Mouse (Mus musculus): ENCODE measurements around the gene Tango2. TPM values are rescaled to one million over a fixed set of nuclear protein-coding genes. Genes with fewer than 3 reads are reported as not detected.
A peak's percentile ranks its signal among the peaks of the same experiment; 100 is the strongest.

The Tango2 gene
- total RNA-seq (2021) = 10 to 100 TPM; 32.8 to 37.0 TPM
- long read RNA-seq, experiment 1, transcript Tango2-201 (9 exons, 1,622 nt) = major isoform, 36 of 103 reads
- long read RNA-seq, experiment 1, partial matches to known transcripts = 28 of 103 reads
- long read RNA-seq, experiment 1, other reads (novel, unspliced or antisense) = 38 of 103 reads
- long read RNA-seq, experiment 2, transcript Tango2-201 (9 exons, 1,622 nt) = major isoform, 14 of 40 reads
- long read RNA-seq, experiment 2, partial matches to known transcripts = 9 of 40 reads
- long read RNA-seq, experiment 2, other reads (novel, unspliced or antisense) = 16 of 40 reads

DNA sequence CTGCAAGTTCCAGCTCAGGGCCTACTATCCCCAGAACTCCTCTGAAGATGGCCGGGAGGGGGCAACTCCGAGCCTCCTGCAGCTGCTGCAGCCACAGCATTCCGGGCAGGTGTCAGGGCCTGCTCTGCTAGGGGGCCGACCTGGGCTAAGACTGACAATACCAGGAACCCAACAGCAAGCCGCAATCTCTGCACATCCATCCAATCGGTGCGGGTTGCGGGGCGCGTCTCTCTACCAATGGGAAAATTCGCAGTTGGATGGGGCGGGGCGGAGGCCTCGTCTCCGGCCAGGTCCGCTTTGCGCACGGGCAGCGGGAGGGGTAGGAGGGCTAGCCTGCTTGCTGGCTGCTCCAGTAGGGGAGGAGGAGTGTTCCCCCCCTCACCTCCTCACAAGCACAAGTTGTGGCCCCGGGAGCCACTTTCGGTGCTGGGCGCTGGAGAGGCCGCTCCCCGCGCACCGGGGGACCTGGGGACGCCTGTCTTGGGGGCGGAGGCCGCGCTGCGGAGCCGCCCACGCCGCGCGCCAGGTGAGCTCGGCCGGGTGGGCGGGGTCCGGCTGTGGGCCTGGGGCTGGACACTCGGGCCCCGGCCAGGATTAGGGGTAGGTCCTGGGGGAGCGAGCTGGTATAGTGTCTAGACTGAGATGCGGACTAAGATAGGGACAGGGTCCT is at the start of gene Tango2, which contains the start of gene Arvcf:
Tango2 (minus strand) TSS at position 173 of the 670 bp plus-strand sequence.
Arvcf (plus strand) TSS at position 252 of the 670 bp plus-strand sequence.
- DNase-seq = peak; percentile 94

DNA sequence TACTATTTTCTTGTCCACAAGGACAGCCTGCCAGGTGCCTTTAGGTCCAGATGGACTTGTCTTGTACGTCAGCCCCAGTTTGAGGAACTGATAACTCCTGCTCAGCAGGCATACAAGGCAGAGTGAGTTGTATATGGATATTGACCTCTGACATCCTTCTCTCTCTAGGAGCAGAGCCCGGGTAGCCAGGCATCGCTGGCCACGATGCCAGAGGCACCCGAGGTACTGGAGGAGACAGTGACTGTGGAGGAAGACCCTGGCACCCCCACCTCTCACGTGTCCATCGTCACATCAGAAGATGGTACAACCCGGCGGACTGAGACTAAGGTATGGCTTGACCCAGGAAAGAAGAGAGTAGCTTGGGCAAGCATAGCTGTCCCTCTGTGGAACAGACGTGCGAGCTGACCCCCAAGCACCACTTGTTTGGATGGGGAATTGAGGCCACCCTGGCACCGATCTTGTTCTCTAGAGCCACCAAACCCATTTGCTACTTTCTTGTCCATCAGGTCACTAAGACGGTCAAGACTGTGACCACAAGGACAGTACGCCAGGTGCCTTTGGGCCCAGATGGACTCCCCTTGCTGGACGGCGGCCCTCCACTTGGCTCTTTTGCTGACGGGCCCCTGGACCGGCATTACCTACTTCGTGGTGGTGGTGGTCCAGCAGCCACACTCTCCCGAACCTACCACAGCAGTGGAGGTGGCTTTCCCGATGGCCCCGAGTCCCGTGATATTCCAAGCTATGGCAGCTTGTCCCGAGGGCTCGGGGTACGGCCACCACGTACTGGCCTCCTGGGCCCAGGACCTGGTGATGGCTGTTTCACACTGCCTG is 49.1 kb upstream of the Tango2 start:
- DNase-seq = no peak

DNA sequence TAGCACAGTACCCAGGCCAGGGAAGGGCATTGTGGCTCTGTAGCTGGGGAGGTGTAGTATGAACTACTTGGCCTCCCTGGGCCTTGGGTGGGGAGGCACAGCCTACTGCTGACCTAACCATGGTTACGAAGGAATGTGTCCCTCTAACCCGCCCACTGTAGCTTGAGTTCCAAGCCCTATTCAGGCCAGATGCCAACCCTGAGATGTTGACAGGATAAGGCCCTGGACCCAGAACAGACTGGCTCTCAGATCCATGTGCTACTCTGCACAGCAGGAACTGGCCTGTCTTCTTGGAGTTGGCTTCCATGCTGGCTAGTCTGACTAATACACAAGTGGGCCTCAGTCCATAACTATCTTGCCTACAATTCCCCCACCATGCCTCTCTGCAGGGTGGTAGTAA is 48.3 kb upstream of the Tango2 start:
- peak; percentile 70 for DNase-seq

DNA sequence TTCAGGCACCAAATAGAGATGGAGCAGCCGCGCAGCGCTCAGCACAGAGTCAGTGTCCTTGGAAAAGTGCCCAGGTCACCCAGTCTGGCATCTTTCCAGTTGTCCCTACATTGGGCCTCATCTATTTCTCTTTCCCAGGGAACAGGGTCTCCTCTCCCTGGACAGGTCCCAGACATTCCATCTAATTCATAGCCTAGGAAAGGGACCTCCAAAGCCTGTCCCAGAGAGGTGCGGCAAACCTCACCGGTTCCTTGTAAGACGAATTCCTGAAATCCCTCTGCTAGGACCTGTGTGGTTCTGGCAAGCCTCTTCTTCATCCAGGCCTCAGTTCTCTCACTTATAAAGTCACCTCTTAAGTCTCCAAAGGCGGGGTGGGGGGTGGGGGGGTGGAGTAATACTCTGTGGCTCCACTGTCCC is 47.7 kb upstream of the Tango2 start:
- DNase-seq = peak; percentile 89

DNA sequence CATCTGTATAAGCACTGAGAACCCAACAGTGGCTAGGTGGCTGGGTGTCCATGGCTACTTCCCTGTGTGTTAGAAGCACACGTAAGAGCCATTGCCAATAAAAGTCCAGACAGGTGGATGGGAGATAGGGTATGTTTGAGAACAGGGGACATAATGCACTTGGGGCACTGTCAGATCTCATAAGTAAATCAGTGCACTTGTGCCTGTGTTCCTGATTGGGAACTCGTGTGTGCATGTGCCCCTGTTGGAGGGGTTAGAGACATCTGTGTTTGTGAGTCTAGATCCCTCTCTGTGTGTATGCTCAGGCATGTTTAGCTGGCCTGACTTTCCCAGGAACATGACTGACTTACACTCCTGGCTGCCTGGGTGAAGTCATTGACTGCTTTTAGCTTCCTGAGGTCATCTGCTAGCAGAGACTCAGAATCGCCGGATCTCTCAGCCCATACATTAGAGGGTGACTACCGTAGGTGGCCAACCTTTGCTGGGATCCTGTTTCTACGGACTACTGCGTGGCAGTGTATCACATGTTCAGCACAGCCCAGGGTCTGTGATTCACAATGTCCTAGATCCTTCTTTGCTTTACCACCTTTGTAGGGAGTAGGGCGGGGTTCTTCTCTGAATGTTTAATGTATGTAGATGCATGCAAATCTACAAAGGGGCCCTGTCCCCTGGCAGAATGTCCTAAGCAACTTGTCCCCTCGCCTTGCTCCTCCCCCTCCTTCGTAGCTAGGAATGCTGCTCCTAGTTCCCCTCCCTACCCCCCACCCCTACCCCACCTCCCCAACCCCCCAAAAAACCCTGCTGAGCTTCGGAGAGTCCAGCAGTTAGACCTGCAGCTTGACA is 47.1 kb upstream of the Tango2 start:
- no peak for DNase-seq

DNA sequence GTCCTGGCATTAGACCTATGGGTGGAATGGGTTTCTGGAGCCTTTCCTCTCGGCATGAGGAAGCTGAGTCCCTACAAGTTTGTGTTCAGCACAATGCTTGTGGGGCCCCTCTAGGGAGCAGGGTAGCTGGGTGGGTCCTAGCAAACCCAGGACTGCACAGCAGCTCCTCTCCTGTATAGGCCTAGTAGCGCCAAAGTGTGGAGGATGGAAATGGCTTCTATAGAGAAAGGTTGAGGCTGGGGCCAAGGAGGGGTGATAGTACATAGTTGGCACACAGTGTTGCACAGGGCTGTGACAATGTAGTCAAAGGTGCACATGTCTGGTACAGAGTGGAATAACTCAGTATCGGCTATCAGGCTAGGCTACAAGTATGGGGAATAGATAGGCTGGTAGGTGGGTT is 46.2 kb upstream of the Tango2 start:
- DNase-seq = no peak

DNA sequence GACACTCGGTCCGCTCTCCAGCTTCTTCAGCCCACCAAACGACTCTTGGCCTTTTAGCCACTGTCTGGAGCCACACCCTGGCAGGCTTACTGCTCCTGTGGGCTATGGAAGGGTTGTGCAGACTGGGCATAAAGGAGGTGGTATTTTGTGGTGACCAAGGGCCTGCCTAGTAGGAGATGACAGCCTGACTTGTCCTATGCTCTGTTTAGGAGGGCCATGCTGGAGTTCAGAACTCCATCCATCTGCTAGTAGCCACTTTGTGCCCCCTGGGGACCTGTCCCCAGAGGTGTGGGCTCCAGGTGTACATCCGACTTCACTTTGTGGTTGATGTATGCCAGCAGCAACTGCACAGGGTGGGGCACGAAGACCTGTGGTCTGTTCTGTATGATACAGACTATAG is 45.7 kb upstream of the Tango2 start:
- no peak for DNase-seq

DNA sequence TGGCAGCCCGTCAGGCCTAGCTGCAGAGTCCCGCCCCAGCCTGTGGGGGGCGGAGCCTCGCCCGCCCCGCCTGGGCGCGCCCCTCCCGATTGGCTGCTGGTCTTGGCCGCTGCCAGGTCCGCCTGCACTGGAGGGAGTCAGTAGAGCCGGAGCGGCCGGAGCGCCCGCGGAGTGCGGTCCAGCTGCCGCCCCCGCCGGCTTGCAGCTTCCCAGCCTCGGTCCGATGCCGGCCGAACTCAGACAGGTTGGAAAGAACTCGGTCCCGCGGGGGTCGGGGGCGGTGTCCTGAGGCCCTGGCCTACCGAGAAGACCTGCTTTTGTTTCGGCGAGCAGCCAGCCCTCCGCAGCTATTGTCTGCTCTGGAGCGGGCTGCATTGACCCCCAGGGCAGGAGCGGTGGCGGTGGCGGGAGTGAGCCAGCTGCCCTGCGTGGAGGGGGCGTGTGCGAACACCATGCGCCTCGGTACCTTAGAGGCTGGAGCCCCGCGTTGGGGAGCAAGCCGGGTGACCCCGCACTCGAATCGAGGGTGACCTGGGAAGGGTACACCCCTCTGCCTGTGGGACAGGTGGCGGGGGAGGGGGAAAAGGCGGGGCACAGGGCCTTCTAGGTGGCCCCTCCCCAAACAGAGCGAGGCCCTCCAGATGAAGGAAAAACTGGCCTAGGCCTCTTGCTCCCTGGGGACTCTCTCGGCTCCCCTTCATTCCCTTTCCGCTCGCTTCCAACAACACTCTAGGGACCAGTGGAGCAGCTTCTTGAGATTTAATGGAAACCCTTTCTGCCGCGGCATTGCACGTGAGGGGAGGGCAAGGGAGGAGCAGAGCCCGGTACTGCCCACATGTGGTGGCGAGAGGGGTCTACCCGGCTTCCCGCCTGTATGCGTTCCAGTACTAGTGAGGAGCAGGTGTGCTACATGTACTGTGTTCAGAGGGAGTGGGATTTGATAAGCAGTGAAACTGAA is 44.8 kb upstream of the Tango2 start:
- peak; percentile 95 for DNase-seq

DNA sequence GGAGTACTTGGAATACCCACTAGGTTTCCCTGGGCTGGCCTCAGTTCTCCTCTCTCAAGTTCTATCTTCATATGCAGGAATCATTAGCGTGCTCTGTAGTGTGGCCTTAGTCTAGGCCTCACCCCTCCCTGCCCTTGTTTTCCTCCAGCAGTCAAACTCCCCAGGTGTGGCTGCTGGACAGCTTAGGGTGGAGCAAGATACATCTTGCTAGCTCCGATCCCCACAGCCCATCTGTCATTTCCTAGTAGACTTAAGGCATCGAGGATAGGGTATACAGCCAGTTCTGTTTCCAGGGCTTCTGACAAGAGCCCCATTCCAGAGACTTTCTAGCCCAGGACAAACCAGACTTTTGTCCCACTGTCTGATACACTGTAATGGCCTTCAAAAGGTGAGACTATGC is 43.8 kb upstream of the Tango2 start:
- no peak for DNase-seq

DNA sequence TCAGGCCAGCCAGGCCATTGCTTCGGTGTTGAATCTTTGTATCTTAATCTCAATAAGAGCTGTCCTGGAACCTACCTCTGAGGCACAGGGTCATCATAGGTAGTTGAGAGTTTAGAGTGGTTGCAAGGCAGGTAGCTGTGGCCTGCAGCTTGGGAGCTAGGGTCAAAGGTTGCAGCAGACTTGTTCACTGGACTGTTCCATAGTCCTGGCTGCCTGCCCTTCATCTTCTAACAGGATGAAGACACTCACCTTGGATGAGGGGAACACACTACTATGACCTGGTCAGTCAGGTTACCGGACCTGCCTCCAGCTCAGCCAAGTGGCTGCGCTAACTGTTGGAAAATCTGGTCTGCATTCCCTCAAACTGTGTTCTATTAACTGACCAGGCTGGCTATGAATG is 43.2 kb upstream of the Tango2 start:
- DNase-seq = no peak

DNA sequence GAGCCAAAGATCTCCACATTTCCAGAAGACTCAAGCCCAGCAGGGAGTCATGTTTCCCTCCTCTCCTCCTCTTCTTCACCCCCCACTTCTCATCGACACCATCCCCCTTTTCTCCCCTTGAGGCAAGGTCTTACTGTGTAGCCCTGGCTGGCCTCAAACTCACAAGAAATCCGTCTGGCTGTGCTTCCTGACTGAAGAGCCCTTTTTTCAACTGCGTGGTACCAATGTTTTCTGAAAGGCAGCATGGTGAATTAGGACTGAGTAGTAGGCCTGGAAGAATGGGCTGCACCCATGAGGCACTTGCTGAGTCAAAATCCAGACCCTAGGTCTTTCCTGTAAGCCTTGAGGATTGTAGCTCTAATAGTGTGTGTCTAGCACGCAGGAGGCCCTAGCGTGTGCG is 42.5 kb upstream of the Tango2 start:
- no peak for DNase-seq

DNA sequence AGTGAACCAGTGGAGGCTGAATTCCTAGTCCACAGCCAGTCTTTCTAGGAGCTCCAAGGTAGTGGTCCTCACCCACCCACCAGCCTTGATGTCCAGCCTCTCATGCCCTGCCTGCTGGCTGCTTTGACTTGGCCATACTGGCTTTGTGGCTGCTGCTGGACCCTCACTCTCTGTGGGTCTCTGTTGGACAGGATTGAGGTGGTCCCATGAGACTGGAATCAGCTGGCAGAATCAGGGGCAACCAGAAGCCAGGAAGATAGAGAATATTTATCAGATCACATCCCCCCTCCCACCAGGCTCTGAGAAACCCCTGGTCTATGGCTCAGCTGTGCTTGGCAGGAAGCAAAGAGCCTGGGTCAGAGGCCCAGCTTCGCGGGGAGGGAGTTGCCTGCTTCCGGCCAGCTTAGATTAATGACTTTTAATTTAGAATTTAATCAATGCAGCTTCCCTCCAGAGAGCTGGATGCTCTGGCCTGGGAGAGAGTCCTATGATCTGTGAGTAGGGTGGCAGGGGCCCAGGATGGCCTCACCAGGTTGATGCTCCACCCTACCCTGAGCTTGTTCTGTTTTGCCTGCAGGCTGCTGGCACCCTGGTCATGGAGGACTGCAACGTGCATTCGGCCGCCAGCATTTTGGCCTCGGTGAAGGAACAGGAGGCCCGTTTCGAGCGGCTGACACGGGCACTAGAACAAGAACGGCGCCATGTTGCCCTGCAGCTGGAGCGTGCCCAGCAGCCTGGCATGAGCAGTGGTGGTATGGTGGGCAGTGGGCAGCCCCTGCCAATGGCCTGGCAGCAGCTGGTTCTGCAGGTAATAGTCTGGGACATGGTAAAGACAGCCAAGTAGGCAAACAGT is 40.9 kb upstream of the Tango2 start:
- DNase-seq = peak; percentile 11

DNA sequence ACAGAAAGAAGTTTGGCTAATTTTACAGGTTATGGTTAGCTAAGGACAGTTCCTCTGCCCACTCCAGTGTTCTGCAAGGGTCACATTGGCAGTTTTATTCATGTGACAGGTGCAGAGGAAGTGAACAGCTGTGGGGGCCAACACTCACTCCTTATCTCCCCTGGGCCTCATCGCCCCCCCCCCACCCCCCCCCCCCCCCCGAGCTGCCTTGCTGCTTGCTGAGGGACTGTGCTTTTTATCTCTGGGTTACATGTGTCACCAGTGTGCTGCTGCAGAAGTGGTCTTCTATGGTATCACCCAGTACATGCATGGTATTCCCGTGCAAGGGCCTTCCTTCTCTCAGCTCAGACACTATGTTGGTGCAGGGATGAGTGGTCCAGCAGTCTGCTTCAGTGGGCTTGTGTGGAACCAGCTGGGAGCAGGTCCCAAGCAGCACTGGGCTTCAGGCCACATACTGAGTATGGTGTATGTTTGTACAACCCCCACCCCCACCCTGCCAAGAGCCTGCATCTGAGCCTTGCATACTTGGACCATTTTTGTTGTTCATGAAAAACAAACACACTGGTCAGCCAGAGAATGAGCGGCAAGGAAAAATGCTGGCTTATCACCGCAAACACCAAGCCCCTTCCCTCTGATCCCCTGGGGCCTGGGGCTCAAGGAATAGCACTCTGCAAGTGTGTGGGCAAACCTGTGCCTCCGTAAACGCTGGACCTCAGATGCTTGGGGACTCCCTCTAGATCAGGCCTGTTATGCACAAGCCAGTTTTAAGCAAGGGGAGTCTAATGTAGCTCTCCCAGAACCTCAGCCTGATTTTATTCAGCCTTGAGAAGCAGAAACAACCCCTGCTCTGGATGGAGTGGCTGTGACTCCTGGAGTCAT is 40.0 kb upstream of the Tango2 start:
- DNase-seq = no peak

DNA sequence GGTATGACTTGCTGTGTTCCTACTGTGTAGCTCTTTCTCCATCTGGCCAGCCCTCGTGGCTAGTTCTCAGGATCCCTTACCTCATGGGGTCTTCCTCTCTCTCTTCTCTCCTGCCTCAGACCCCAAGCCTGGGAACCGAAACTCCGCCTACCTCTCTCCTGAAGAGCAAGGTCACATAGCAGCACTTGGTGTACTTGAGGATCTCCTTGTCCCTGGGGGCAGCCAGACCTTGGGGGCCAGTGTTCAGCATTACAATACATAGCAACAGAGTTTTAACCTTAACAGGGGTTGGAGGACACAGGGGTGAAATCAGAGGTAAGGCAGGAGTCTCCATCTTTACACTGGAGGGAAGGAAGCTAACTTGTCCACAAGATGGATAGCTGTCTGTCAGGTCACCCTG is 39.1 kb upstream of the Tango2 start:
- DNase-seq = no peak

DNA sequence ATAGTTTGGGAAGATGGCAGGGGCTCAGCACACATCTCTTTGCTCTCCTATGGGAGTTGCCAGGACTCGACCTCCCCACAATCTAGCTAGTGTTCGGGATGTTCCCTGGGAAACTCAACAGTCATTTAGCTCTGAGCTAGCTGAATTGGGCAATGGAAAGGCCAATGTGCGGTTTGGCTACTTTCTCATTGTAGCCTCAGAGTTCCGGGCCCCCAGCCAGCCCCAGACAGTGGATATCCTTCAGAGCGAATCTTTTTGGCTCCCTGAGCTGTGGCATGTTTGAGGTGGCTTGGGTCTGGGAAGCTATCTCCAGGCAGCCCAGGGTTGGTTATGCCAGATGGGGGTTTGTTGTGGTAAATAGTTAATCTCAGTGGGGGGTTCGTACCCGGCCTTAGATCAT is 38.5 kb upstream of the Tango2 start:
- peak; percentile 20 for DNase-seq

DNA sequence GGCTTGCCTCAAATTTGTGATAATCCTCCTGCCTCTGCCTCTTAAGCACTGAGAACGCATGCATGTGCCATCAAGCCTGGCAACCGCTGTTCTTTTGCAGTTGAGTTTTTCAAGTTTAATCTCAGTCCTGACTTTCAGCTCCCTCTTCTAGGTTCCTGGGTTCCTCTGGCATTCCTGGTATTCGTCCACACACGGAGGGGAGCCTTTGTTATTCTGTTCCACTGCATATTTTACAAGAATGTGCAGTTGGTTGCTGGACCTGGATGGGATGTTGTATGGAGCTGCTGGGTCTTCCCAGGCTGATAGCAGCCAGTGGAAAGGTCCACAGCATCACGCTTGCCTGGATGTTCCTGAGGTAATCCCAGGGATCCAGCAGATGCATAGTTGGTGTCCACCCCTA is 37.5 kb upstream of the Tango2 start:
- no peak for DNase-seq

DNA sequence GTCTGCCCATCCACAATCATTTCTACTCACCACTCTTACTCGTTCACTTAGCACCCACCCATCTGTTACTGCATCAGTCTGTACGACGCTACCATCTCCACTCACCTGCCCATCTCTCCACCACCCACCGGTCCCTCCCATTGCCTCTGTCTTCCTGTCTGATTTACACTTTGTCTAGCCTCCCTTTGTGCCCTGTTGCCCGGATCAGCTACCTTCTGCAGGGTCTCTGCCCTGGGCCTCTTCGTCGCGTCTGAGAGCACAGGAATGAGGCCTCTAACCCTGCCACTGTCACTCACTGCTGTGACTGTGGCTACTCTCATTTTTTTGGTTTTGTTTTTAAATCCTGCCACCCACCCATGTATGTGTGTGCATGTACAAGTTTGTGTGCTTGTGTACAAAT is 36.8 kb upstream of the Tango2 start:
- DNase-seq = no peak

DNA sequence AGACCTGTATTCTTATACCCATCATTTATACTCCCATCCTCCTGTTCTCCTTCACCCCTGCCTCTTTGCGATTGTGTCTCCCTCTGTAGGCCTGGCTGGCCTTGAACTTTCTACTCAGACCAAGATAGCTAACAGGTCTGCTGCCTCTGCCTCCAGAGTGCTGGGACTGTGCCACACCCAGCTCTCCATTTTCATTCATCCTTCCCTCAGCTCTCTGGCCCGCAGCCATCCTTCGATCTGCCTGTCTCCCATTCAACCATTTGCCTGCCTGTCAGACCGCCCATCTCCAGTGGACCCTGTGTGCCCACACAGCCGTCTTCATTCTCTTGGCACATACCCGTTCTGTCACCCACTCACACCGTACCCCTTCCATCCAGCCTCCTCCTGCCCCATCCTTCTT is 36.3 kb upstream of the Tango2 start:
- peak; percentile 6 for DNase-seq

DNA sequence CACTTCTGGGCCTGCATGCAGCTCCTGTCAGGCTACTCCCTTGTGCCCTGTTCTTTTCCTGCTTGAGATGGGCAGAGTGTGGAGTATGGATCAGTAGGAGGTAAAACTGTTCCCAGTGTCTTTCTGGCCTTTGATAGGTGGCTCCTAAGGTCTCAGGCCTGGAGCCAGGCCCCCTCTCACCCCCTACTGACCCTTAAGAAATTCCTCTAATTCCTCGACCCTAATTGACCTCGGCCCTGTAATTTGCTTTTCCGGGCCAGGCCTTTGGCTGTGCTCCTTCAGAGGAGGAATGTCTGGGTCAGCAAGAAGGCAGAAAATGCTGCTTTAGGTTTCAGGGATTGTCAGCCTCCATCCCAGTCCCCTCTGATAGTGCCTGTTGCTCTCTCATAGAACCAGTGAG is 35.9 kb upstream of the Tango2 start:
- no peak for DNase-seq

Data from adrenal gland, postnatal 10 days (tissue).